Mouse (Mus musculus) inflammation-experienced regulatory T-cells, adult 6 months (primary cell): Measurements from ENCODE around the gene Ptprg. TPM values are rescaled to one million over a fixed set of nuclear protein-coding genes. Genes with fewer than 3 reads are reported as not detected.

Experiments
- ATAC-seq: one replicate; pipeline ENCODE4 v1.8.0; 2017
- polyA plus RNA-seq, 3 experiments: library from polyadenylated mRNA; unstranded; fragments of 100-300 nt; shearing (Covaris generic); gene quantifications; one replicate each; pipeline ENCODE4 v1.2.1; 2017

The Ptprg gene
- polyA plus RNA-seq, 3 experiments from 2014 or later: 0.24 TPM; not detected in 2

- ATAC-seq: no peak
These were observed 134.8 kb downstream of the Ptprg start for GRCm38 (mm10) chr14:11688142-11688541.

GRCm38 (mm10) chr14:11690066-11690465 lies 136.7 kb downstream of the Ptprg start:
- no peak for ATAC-seq

- no peak for ATAC-seq
These were observed 138.2 kb downstream of the Ptprg start for GRCm38 (mm10) chr14:11691531-11691930.

GRCm38 (mm10) chr14:11698880-11699279 lies 145.5 kb downstream of the Ptprg start:
- no peak for ATAC-seq

- no peak for ATAC-seq
These were observed 146.3 kb downstream of the Ptprg start for GRCm38 (mm10) chr14:11699654-11700053.

GRCm38 (mm10) chr14:11701516-11702249 lies 148.4 kb downstream of the Ptprg start:
- no peak for ATAC-seq

GRCm38 (mm10) chr14:11702770-11703477 lies 149.6 kb downstream of the Ptprg start:
- ATAC-seq: no peak

GRCm38 (mm10) chr14:11704871-11705270 lies 151.5 kb downstream of the Ptprg start:
- no peak for ATAC-seq

- no peak for ATAC-seq
These were observed 156.0 kb downstream of the Ptprg start for GRCm38 (mm10) chr14:11709352-11709751.

- no peak for ATAC-seq
These were observed 156.5 kb downstream of the Ptprg start for GRCm38 (mm10) chr14:11709798-11710197.

- ATAC-seq: no peak
These were observed 157.2 kb downstream of the Ptprg start for GRCm38 (mm10) chr14:11710410-11711122.

- ATAC-seq: no peak
These were observed 158.8 kb downstream of the Ptprg start for GRCm38 (mm10) chr14:11712146-11712545.

- no peak for ATAC-seq
These were observed 162.9 kb downstream of the Ptprg start for GRCm38 (mm10) chr14:11716230-11716629.

GRCm38 (mm10) chr14:11718201-11718600 lies 164.9 kb downstream of the Ptprg start:
- ATAC-seq: no peak

GRCm38 (mm10) chr14:11719259-11719658 lies 165.9 kb downstream of the Ptprg start:
- ATAC-seq: no peak

- ATAC-seq: no peak
These were observed 168.8 kb downstream of the Ptprg start for GRCm38 (mm10) chr14:11722101-11722500.

GRCm38 (mm10) chr14:11723876-11724275 lies 170.5 kb downstream of the Ptprg start:
- ATAC-seq: no peak

GRCm38 (mm10) chr14:11731223-11731920 lies 178.0 kb downstream of the Ptprg start:
- no peak for ATAC-seq

GRCm38 (mm10) chr14:11732376-11732775 lies 179.0 kb downstream of the Ptprg start:
- ATAC-seq: no peak

GRCm38 (mm10) chr14:11743726-11744125 lies 190.4 kb downstream of the Ptprg start:
- no peak for ATAC-seq

GRCm38 (mm10) chr14:11752678-11753077 lies 199.3 kb downstream of the Ptprg start:
- ATAC-seq: no peak

- ATAC-seq: no peak
These were observed 201.3 kb downstream of the Ptprg start for GRCm38 (mm10) chr14:11754656-11755055.

GRCm38 (mm10) chr14:11758185-11758584 lies 204.9 kb downstream of the Ptprg start:
- no peak for ATAC-seq
